Mouse (Mus musculus) retina, embryonic 14.5 days (tissue): ENCODE measurements around the gene Olfr740.

Source experiments
- DNase-seq: peaks from one replicate; pipeline ENCODE4 v3.0.0-alpha.2; 2015; ENCODE audit warnings: low spot score

Olfr740 gene

DNA sequence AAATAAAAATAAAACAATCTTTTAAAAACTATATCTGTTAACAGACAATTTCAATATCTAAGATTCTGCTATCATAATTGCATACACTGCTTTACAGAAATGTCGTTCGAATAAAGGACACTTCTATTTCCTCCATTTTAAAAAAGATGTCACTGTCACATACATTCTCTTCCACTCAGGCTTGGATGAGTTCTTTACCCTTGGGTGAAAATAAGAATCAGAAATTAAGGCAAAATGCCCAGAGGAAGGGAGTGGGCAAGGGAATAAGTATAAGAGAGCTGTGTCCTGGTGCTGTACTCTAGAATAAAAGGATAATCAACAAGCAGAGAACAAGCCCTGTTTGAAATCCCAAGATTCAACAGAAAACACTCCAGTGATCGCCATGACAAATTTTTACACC lies at the start of gene Olfr740:
TSS of gene Olfr740 (plus strand) at position 301 of the 400 bp plus-strand sequence.
- no peak for DNase-seq

DNA sequence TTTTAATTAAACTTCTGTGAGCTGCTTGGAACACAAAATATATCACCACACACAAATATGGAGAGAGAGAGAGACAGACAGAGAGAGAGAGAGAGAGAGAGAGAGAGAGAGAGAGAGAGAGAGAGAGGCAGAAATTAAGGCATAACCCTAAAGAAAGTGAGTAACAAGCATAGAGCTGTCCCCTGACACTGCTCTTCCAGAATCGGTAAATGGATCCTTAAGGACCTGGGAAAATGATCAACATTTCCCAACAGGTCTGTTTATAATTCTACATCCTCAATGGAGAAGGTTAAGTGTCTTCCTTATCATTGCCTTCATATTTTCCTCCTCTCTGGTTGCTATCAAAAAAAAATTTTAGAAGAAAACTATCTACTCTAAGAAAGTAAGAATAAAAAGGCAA lies 38.1 kb upstream of the Olfr740 start, which contains the start of gene Olfr738:
TSS of gene Olfr738 (plus strand) at position 301 of the 400 bp plus-strand sequence.
- no peak for DNase-seq

DNA sequence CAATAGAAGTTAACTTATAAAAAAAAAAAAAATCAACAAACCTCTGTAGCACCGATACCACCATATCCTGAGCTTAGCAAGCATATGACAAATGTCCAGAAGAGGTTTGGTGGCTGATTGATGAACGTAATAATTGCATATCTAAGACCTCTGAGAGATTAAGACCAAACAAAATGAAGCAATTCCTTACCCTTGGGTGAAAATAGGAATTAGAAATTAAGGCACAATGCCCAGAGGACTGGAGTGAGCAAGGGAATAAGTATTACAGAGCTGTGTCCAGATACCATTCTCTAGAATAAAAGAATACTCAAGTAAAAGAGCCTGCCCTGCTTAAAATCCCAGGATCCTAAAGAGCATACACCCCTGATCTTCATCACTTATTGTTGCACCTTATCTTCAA lies 27.0 kb upstream of the Olfr740 start, which contains the start of gene Olfr739:
TSS of gene Olfr739 (plus strand) at position 301 of the 400 bp plus-strand sequence.
- DNase-seq: no peak

DNA sequence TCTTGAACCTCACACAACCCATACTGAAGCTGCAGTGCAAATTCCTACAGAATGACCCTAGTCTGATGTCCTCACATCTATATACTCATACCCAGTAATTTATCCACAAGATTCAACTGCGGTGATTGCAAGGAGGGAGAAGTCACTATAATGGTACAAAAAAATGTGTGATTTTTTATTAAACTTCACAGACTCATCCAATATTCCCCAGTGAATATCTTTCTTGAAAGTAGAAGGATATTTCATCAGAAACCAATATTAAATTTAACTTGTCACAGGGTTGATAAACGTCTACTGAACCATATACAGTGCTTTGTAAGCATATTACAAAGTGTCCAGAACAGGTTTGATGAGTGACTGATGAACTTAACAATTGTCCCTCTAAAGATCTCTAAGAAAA lies 27.1 kb downstream of the Olfr740 start, which contains the start of gene Olfr741:
TSS of gene Olfr741 (plus strand) at position 301 of the 400 bp plus-strand sequence.
- no peak for DNase-seq

DNA sequence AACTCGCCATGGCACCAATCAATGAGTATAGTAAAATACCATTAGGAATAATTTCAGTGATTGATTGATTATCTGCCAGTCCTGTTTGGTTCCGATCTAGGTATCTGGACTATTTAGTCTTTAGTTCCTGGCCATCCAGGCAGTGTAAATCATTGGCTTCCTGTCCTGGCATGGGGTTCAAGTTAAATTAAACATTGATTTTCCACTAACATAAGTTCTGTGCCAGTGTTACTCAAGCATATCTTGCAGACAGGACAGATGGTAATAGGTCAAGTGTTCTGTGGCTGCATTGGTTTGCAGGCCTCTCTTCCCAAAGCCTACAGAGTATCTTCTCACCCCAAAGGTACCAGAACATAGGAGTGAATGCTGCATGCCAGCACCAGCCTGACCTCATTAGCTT lies 33.1 kb downstream of the Olfr740 start:
- DNase-seq: no peak

DNA sequence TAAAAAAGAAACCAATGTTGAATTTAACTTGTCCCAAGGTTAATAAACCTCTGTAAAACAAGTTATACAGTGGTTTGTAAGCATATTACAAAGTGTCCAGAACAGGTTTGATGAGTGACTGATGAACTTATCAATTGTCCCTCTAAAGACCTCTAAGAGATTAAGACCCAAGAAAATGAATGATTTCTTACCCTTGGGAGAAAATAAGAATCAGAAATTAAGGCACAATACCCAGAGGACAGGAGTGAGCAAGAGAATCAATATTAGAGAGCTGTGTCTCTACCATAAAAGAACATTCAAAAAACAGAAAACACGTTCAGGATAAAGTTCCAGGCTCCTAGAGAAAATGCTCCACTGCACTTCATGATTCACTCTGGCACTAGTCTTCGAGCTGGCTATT lies 58.0 kb downstream of the Olfr740 start, which contains the start of gene Olfr742:
TSS of gene Olfr742 (plus strand) at position 301 of the 400 bp plus-strand sequence.
- no peak for DNase-seq
